ENCODE assay signal across 10 mouse cellular contexts in the genomic region with DNA sequence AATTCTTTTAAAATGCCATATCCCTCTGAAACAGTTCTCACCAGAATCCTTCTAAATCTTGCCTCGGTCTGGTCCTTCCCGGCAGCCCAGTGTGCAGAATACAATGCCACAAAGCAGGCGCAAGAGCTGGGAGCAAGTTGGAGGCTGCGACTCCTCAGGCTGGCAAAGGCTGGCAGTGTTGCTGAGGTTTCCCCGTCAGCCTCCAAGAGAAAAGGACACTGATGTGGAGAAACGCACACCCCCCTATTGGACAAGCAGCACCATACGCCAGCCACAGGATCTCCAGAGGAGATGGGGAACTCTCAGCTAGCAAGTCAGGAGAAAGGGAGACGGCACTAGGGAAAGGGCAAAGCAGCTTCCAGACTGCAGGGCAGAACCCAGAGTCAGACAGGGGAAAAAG.
DNase-seq lines count a peak whose midpoint lies in the region; ATAC-seq and TF ChIP-seq lines count a peak whose summit lies in the region.
"Had no signal": no experiment of that assay in that cellular context is flagged by ENCODE, and none has a peak within 500 bp of the region (broad histone marks: within the 10 kb centered on the region; RNA-seq: fewer than 3 reads in every experiment).

No protein-coding gene starts in this region.

- peak overlapping the region; percentile 73 for H3K27ac ChIP-seq in forebrain, embryonic 13.5 days
- no peak overlapping the region for H3K27ac ChIP-seq in midbrain, embryonic 11.5 days (ENCODE audit: low read depth, low read length)
- no peak overlapping the region for H3K27ac ChIP-seq in kidney, adult 2 months (ENCODE audit: insufficient read depth, low read depth, low read length)

- H3K9ac ChIP-seq in forebrain, embryonic 13.5 days = peak overlapping the region; percentile 63
- H3K9ac ChIP-seq in midbrain, embryonic 11.5 days (ENCODE audit: low read length) = no peak overlapping the region
- H3K9ac ChIP-seq: liver, postnatal 0 days had no signal

- no peak for TF ChIP-seq POLR2A in brain, embryonic 14.5 days (IDR thresholded peaks at IDR 0.05; ENCODE audit: borderline replicate concordance, extremely low read depth, insufficient read depth, insufficient read length, poor library complexity, severe bottlenecking)
- TF ChIP-seq POLR2A in kidney, adult 2 months (IDR thresholded peaks at IDR 0.05; ENCODE audit: low read depth, low read length) = no peak

- peak; percentile 60 for ATAC-seq in forebrain, embryonic 13.5 days
- ATAC-seq in midbrain, embryonic 11.5 days (ENCODE audit: low FRiP score) = 0 out of 2 replicates have a peak, but pooled peaks have one; percentile 10
- ATAC-seq: liver, postnatal 0 days had no signal

- peak overlapping the region; percentile 72 for H3K4me2 ChIP-seq in forebrain, embryonic 13.5 days
- no peak overlapping the region for H3K4me2 ChIP-seq in midbrain, embryonic 11.5 days

- peak; percentile 59 to 66 for DNase-seq in frontal cortex, postnatal 36 days (ENCODE audit: low spot score in 2 of 2)
- no peak for DNase-seq in frontal cortex, postnatal 14 days (ENCODE audit: low spot score in 2 of 2)
- DNase-seq in brain, embryonic 14.5 days (ENCODE audit: low read depth) = peak; percentile 89
- no peak for DNase-seq in midbrain, embryonic 11.5 days (ENCODE audit: low spot score, missing footprints)
- DNase-seq in adrenal gland, postnatal 10 days = no peak
- DNase-seq in yolk sac, embryonic 10.5 days (ENCODE audit: low spot score) = no peak
- DNase-seq in kidney, adult 2 months = no peak
- DNase-seq: kidney, postnatal 10 days; liver, postnatal 0 days had no signal

- no peaks in the 10 kb centered on the region for H3K36me3 ChIP-seq in forebrain, embryonic 13.5 days (ENCODE audit: poor library complexity, severe bottlenecking)
- no peaks in the 10 kb centered on the region for H3K36me3 ChIP-seq in midbrain, embryonic 11.5 days (ENCODE audit: control insufficient read depth, insufficient read depth, low read length)
- H3K36me3 ChIP-seq in kidney, adult 2 months (ENCODE audit: control insufficient read depth, insufficient read depth, low read length) = no peaks in the 10 kb centered on the region

- H3K27me3 ChIP-seq in forebrain, embryonic 13.5 days = no peaks in the 10 kb centered on the region
- H3K27me3 ChIP-seq in midbrain, embryonic 11.5 days (ENCODE audit: control insufficient read depth, insufficient read depth, low read length) = no peaks in the 10 kb centered on the region
- no peaks in the 10 kb centered on the region; the same call in 1 of the 2 replicates for H3K27me3 ChIP-seq in kidney, adult 2 months (replicated peaks; ENCODE audit: control insufficient read depth, insufficient read depth, low read length)

- WGBS in forebrain, embryonic 13.5 days = 2% methylated on average over 8 of the region's 8 CpGs
- 25% methylated on average over 8 of the region's 8 CpGs for WGBS in midbrain, embryonic 11.5 days
- WGBS in kidney, adult 2 months = 67% methylated on average over 8 of the region's 8 CpGs

- H3K4me3 ChIP-seq in forebrain, embryonic 13.5 days = peak overlapping the region; percentile 38
- H3K4me3 ChIP-seq in midbrain, embryonic 11.5 days (ENCODE audit: low read depth, low read length) = no peak overlapping the region
- H3K4me3 ChIP-seq in kidney, adult 2 months (ENCODE audit: insufficient read depth, low read depth, low read length) = no peak overlapping the region

- no peaks in the 10 kb centered on the region for H3K9me3 ChIP-seq in forebrain, embryonic 13.5 days (replicated peaks)
- H3K9me3 ChIP-seq in midbrain, embryonic 11.5 days (ENCODE audit: control insufficient read depth, low read length) = no peaks in the 10 kb centered on the region

- H3K4me1 ChIP-seq in forebrain, embryonic 13.5 days = peaks cover 61% of the 10 kb centered on the region
- H3K4me1 ChIP-seq in midbrain, embryonic 11.5 days (ENCODE audit: control insufficient read depth, insufficient read depth, low read length) = peaks cover 16% of the 10 kb centered on the region
- no peaks in the 10 kb centered on the region for H3K4me1 ChIP-seq in kidney, adult 2 months (ENCODE audit: control insufficient read depth, insufficient read depth, low read length)

- peak; percentile 20; the same call in 1 of the 2 replicates for TF ChIP-seq CTCF in brain, embryonic 14.5 days (IDR thresholded peaks at IDR 0.05; ENCODE audit: borderline replicate concordance, extremely low read depth, insufficient read depth, insufficient read length)
- no peak for TF ChIP-seq CTCF in kidney, adult 2 months (conservative IDR thresholded peaks at IDR 0.05; ENCODE audit: insufficient read depth, insufficient read length, low read depth, low read length)

Comparison
In these comparisons a context has a peak if more than half of its experiments do, and no peak if none do; other contexts are left out.
1. DNase-seq: peak in frontal cortex, postnatal 36 days (2 of 2) and brain, embryonic 14.5 days (single experiment); none in frontal cortex, postnatal 14 days (0 of 2), midbrain, embryonic 11.5 days (single experiment), adrenal gland, postnatal 10 days (single experiment), yolk sac, embryonic 10.5 days (single experiment) and kidney, adult 2 months (single experiment).